Mouse (Mus musculus): ENCODE measurements around the gene Tmem253.
"Not testable (repeated sequence)": the region's sequence is repeated elsewhere in the genome, so short reads cannot be mapped to it uniquely, and the experiment has no call there.

Gene Tmem253

DNA sequence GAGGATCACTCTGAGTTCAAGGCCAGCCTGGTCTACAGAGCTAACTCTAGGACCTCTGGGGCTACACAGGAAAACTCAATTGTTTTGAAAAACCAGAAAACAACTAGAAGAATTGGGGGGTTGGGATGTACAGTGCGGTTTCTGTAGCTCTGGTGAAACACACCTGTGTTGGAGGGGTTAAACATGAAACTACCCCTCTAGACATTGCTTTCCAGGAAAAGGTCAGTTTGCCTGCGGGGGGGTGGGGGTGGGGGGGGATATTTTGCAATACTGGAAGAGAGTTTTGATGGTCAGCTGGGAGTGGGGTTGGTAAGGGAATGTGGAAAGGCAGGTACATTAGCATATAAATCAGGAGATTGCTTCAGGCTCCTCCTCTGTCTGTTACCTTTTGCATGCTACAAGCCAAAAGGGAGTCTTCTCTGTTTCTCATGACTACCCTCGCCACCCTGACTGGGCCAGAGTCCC is 6.8 kb downstream of the Tmem253 start:
- DNase-seq, result no peak

DNA sequence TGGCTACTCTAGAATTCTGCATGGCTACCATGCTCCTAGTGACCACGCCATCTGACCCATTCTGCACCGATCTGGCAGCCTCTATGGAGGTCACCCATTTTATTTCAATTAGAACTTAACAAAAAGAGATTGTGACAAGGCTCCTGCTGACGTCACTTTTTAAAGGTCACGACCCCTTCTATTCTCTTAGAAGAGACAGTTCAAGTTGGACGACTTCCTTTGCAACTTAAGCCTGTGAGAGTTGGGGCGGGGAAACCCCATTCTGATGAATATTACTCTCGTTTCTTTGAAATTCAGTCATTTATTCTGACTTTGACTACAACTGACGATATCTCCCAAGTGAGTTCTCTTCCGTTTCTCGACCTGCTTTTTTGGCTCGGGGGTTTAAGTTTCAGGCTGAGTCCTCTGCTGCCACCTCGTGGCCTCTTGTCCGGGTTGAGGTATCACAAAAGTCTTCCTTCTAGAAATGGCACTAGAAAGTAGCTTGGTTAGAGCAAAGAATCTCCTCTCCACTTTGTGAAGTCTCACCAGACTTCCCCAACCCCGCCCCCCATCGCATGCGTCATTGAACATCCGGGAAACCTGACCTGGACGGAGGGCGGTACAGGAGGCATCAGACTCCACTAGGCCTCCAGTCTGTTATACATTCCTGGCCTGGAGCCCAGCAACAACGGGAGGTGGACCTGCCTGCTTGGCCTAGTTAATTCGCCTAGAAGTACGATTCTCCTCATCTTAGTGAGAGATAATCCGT is 7.4 kb downstream of the Tmem253 start:
- peak; percentile 88 for DNase-seq

DNA sequence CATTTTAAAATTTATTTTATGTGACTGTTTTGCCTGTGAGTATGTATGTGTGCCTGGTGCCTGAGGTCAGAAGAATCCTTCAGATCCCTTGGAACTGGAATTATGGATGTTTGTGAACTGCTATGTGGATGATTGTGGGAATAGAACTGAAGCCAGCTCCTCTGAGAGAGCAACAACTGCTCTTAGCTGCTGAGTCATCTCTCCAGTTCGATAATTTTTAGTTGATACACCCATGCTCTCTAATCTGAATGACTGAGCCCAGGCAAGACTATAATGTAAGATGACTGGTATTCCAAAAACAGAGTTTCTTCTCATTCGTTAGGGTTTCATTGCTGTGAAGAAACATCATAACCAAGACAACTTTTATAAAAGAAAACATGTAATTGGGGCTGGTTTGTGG is 8.7 kb downstream of the Tmem253 start:
- no peak for DNase-seq

DNA sequence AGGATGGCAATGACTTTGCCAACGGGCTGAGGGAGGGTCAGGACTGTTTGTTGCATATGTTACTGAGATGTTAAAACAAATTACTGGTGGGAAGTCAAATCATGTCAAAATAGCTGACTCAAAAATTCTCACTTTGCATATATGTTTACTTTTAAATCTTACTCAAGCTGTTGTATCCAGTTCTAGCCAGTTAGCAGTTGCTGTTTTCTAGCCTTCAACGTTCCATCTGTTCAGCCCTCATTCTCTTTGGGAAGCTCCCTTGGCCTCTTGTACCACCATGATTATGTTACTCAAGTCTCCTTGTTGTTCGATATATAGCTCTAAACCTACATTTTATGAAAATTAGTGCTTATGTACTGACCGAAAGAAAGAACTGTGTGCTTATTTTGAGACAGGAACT is 10.9 kb downstream of the Tmem253 start:
- DNase-seq, result no peak

DNA sequence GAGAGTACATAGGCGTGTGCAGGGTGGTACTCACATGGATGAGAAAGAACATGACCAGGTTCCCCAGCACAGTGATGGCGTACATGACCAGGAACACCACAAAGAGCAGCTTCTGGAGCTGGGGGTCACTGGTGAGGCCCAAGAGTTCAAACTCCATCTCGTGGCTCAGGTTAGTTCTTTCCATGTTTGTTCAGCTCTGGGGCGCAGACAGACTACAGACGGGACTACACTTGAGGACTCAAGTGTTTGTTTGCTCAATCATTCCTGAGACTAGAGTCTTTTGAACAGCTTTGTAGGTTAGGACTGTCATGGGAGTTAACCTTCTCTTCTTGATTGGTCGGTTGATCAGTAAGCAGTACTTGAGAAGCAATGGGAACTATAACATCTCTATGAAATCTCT is 20.5 kb downstream of the Tmem253 start:
- DNase-seq, result no peak

DNA sequence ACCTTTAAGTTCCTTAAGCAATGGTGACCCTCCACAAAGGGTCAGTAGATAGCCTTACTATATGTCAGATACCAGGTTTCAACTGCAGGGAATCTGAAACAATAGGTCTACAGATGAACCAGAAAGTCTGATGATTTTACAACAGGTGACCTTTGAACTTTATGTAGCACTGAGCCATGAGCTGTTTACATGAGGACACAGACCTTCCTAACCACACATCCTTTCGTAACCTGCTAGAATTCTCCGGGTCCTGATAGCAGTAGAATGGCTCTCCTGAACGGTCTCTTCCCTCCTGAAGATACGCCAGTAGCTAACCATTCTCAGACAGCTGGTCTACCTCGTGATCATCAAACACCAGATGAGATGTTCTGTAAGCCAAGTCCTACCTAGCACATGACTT is 23.9 kb downstream of the Tmem253 start:
- DNase-seq, result no peak

DNA sequence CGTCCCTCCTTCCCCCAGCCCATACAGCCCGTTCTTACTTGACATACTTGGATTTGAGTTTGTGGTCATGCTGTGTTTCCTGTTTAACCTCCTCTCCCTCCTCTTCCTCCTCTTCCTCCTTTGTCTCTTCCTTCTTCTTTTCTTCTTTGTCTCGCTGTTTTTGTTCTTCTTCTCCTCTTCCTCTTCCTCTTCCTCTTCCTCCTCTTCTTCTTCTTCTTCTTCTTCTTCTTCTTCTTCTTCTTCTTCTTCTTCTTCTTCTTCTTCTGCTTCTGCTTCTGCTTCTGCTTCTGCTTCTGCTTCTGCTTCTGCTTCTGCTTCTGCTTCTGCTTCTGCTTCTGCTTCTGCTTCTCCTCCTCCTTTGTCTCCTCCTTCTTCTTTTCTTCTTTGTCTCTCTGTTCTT is 26.9 kb downstream of the Tmem253 start, which contains the start of gene Olfr221:
Olfr221 (minus strand) TSS at position 101 of the 400 bp plus-strand sequence.
- DNase-seq, result not testable (repeated sequence)

DNA sequence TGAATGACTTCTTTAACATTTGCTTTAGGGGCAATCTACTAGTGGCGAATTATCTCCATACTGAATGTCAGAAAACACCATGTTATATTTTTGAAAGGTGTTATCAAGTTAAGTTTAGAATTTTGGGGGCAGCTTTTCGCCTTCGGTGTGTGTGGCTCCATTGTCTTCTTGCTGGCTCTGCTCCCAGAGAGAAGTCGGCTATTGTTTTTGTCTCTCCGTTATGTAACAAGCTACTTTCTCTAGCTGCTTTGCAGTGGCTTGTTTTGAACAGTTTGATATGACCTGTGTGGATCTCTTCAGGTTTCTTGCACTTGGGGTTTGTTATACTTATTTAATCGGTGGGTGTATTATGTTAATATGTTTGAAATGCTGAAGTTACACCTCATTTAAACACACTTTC is 28.0 kb downstream of the Tmem253 start:
- no peak for DNase-seq

DNA sequence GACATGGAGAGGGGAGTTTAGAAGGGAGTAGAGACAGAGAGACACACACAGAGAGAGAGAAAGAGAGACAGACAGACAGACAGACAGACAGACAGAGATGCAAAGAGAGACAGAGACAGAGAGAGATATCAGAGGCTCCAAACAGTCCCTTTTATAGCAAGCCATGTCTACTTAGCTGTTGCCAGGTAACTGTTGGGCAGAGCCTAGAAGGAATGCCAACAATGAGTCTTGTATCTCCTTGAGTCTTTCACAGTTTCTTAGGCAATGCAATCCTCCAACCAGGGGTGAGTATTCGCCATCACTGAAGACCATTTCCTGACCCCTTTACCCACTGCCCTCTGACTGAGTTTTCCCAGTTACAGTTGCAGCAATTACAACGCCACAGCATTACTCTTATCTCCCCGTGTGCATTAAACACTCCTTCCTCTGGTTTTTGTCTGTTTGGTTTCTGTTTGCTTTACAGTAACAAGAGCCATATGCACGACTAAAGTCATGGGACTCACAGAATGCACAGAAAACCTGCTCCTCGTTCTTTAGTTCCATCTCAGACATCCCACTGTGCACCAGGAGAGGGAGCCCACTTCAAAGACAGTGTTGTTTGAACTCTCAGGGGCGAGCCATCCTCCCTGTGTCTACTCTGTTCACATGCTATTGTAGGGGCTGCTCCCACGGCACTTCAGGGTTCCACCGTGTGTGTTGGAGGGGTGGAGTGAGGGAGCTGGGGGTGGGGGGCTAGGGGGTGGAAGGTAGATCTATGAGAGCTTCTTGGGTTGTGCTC is 29.6 kb downstream of the Tmem253 start:
- peak; percentile 40 for DNase-seq

DNA sequence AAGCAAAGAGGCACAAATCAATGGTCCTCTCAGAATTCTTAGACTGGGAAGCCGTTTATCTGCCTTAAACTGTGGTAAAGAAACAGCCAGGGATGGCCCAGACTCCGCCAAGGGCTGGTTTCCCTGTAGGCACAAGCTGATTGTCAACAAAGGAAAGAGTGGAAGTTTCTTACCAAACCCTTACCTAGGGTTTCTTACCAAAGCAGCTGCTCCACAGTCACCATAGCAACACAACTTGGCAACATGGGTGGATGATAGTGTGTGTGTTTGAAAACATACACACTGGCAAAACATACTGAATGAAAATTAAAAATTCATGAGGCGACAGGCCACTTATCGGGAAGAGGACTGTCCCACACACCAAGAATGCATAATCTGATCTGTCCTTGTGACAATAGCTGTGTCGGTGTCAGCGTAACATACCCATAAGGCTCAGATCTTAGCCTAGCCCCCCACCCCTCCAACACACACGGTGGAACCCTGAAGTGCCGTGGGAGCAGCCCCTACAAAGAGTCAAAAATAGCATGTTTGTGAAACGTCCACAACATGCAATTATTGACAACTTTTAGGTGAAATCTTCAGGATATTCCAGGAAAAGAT is 30.6 kb downstream of the Tmem253 start:
- DNase-seq, result no peak

DNA sequence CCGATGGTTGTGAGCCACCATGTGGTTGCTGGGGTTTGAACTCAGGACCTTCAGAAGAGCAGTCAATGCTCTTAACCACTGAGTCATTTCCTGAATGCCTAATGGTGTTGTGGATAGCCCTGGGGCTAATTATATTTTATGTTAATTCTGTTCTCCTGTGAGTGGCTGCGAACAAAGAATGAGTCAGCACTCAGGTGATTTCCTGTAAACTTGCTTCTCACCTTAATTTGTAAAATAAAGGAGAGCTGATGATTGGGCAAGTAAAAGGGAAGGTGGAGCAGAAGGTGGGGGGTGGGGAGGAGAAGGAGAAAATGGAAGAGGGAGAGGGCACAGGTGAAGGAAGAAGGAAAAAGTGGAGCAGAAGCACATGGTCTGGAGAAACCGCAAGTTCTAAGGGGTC is 37.3 kb downstream of the Tmem253 start:
- DNase-seq, result not testable (repeated sequence)

DNA sequence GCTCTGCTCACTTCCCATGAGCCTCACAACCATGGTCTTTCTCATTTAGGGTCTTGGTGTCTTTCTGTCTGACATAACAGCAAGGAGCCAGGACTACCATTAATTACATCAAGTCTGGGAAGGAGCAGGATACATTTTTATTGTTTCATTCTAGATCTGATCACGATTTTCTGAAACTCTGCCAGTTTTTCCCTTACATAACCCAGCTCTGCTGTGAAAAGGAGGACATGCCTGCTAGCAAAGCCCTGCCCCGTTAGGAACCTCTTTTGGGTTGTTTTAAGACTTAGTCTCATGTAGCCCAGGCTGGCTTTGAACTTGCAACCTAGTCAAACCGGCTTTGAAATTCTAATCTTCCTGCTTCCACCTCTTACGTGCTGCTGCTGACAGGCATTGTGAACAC is 44.5 kb downstream of the Tmem253 start:
- DNase-seq, result no peak

DNA sequence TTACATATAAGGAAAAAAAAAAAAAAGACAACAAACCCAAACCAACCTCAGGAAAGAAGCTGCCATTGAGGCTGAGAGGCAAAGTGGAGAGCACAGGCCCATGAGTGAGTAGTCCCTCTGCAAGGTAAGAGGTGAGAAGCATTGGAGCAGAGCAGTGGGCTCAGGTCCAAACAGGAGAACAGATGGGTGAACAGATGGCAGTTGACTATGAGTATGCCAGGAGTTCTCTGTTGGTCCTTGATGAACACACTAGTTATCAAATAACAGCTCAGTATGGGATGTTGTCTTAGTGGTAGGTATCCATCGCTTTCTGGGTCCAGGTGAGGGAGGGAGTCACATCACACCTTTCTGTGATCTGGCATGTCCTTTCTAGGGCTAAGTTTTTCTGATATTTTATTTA is 45.3 kb downstream of the Tmem253 start:
- no peak for DNase-seq

DNA sequence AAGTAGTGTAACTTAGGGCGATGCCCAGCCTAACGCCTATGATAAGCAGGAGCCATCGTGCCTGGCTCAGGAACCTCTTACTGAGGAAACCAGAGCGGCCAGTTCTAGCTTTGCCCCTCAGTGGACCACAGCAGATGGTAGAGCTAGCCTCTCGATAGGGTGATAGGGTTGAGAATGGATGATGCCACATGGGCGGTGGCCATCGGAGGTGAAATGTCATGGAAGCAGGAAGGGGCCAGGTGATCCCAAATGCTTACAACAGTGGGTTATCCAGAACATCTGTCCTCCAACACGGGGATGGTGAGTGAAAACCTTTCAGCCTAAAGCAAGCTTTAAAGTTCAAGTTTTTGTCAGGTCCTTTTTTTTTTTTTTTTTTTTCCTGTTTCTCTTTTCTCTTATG is 46.3 kb downstream of the Tmem253 start:
- DNase-seq, result no peak

DNA sequence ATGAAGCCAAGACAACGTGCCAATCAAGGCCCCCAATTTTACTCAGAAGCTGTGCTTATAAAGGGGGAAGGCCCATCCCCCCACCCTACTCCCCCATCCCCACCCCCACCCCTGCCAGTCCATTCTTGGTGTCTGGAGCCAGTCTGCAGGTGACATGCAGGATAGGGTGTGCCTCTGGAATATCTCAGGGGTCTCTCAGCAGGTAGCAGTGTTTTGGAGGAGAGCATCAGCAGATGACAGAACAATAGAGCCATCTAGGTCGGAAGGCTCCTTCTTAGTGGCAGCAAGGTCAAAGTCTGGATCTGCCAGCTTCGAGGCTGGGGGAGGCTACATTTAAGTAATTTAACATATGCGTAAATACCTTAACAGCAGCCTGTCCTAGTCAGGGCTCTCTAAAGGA is 50.7 kb downstream of the Tmem253 start:
- DNase-seq, result no peak

Measured in right cerebral cortex, postnatal 4 days (tissue).